Mouse (Mus musculus) bone marrow, adult 2 months (tissue): ENCODE results near the gene Smarca2.

Experiments used
- CTCF ChIP-seq: fragments of 200-500 bp; IDR thresholded peaks from 2 replicates; pipeline ENCODE4 v1.5.1; 2011; ENCODE audit warnings: low read length, control low read depth; ENCODE audit not compliant: control insufficient read depth, insufficient read depth
- POLR2A ChIP-seq: fragments of 200-500 bp; IDR thresholded peaks from 2 replicates; pipeline ENCODE4 v1.6.1; 2011; ENCODE audit warnings: low read depth, mild to moderate bottlenecking, control low read depth, low read length, borderline replicate concordance; ENCODE audit not compliant: control insufficient read depth

GRCm38 (mm10) chr19:26613665-26614064 lies 8.8 kb downstream of the Smarca2 start:
- TF ChIP-seq POLR2A = no peak
- TF ChIP-seq CTCF = no peak
